Mouse (Mus musculus) liver, embryonic 16.5 days (tissue): Measurements from ENCODE around the gene Eml1. TPM values are rescaled to one million over a fixed set of nuclear protein-coding genes. Genes with fewer than 3 reads are reported as not detected.
A peak's percentile ranks its signal among the peaks of the same experiment; 100 is the strongest.

Experiments
- ATAC-seq: fragments of 200-750 bp; cut with Nextera tagmentation; 2 replicates; pipeline ENCODE4 v1.8.0; 2017; ENCODE audit warnings: low read depth, mild to moderate bottlenecking, moderate number of reproducible peaks, moderate library complexity
- H3K27ac ChIP-seq: fragments of 300-500 bp; sonication (generic); 2 replicates; pipeline ENCODE4 v1.5.1; 2014; ENCODE audit warnings: mild to moderate bottlenecking, low read length
- H3K27me3 ChIP-seq: fragments of 300-500 bp; sonication (generic); 2 replicates; pipeline ENCODE4 v1.6.1; 2014; ENCODE audit warnings: low read depth, low read length, mixed read lengths; ENCODE audit not compliant: control insufficient read depth, insufficient read depth
- H3K36me3 ChIP-seq: fragments of 300-500 bp; sonication (generic); 2 replicates; pipeline ENCODE4 v1.6.1; 2014; ENCODE audit warnings: mild to moderate bottlenecking; ENCODE audit not compliant: control insufficient read depth, insufficient read depth
- H3K4me1 ChIP-seq: fragments of 300-500 bp; sonication (generic); 2 replicates; pipeline ENCODE4 v1.6.1; 2014; ENCODE audit warnings: low read depth, low read length, mixed read lengths; ENCODE audit not compliant: control insufficient read depth
- H3K4me2 ChIP-seq: fragments of 300-500 bp; sonication (generic); 2 replicates; pipeline ENCODE4 v1.6.1; 2014; ENCODE audit warnings: low read depth, low read length, mixed read lengths
- H3K4me3 ChIP-seq: fragments of 300-500 bp; sonication (generic); 2 replicates; pipeline ENCODE4 v1.5.1; 2014; ENCODE audit warnings: low read depth, mild to moderate bottlenecking, low read length
- H3K9ac ChIP-seq: fragments of 300-500 bp; sonication (generic); 2 replicates; pipeline ENCODE4 v1.6.1; 2014; ENCODE audit warnings: low read depth, low read length
- H3K9me3 ChIP-seq: fragments of 300-500 bp; sonication (generic); replicated peaks from 2 replicates; pipeline ENCODE4 v1.6.1; 2016; ENCODE audit warnings: low read length; ENCODE audit not compliant: control insufficient read depth
- WGBS: fragments of 180-500 bp; shearing (Covaris S2); extraction: QIAGEN DNeasy Blood & Tissue Kit; methylation state at CpG from one replicate; pipeline ENCODE4 v1.1.7; 2014; ENCODE audit not compliant: insufficient replicate concordance; 5-methylcytosine and 5-hydroxymethylcytosine counted together
- polyA plus RNA-seq: library from polyadenylated mRNA; unstranded; fragments of >200 nt; fragmentation: Nextera tagmentation; extraction: Ambion mirVana; gene quantifications from 2 replicates; pipeline ENCODE4 v1.2.1, GENCODE M21; 2015

The Eml1 gene
- polyA plus RNA-seq, 1 experiment from 2014 or later = 6.4 TPM

DNA sequence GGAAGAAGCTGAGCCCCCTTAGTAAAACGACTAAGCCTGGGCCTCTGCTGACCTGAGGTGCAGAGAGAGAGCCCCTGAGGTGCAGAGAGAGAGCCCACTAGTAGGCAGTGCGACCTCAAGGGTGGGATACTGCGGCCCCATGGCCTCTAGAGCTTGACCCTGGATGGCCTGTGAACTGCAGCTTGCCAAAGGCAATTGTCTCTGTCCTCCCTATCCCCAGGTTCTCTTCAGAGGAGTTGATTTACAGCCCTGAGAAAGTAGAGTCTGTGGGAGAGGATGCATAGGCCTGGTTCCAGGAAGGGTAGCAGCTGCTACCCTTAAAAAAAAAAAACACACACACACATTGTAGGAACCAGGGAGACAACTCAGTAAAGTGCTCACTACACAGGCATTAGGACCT lies 19.0 kb downstream of the Eml1 start:
- H3K9ac ChIP-seq = no peak overlapping the region
- H3K9me3 ChIP-seq = no peaks in the 10 kb centered on the region
- no peak overlapping the region for H3K27ac ChIP-seq
- ATAC-seq = no peak
- no peaks in the 10 kb centered on the region for H3K4me1 ChIP-seq
- H3K4me2 ChIP-seq = no peak overlapping the region
- 41% methylated on average over 3 of the region's 3 CpGs for WGBS
- H3K36me3 ChIP-seq = no peaks in the 10 kb centered on the region
- no peaks in the 10 kb centered on the region for H3K27me3 ChIP-seq
- no peak overlapping the region for H3K4me3 ChIP-seq

DNA sequence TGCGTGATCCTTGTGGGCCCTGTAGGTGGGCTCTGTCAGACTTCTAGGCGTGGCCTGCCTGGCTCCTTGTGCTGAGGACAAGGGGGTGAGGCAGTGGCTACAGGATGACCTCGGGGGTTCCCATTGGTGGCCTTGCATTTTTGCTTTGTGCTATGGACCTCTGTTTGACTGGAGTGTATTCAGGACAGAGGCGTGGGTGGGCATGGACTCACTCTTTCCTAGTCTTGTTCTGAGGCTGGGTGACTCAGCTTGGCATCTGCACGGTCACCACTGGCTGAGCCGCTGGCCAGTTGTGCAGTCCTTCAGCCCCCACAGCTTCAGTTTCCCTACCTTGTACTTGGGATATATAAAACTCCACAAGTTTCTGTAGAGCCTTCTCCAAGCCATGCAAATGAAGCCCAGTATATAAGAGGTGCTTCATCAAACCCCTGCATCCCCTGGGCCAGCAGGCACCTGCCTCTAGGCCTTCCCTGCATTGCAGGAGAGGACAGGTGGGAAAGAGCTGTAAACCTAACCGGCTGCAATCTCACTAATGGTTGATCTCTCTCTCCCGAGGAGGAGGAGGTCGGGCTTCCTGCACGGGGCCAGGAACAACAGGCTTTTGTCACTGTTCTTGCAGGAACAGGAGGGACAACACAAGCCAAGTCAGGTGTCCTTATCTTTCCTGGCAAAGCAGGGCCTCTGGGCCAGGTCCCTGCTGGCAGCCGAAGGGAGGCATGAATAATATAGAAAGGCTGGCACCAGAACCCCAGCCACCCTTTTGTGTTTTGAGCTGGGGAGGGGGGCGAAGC lies 21.7 kb downstream of the Eml1 start:
- no peaks in the 10 kb centered on the region for H3K36me3 ChIP-seq
- H3K4me1 ChIP-seq = no peaks in the 10 kb centered on the region
- WGBS = 52% methylated on average over 12 of the region's 12 CpGs
- no peak overlapping the region for H3K4me2 ChIP-seq
- H3K9me3 ChIP-seq = no peaks in the 10 kb centered on the region
- H3K4me3 ChIP-seq = no peak overlapping the region
- no peak overlapping the region for H3K9ac ChIP-seq
- H3K27me3 ChIP-seq = no peaks in the 10 kb centered on the region
- ATAC-seq = no peak
- no peak overlapping the region for H3K27ac ChIP-seq

DNA sequence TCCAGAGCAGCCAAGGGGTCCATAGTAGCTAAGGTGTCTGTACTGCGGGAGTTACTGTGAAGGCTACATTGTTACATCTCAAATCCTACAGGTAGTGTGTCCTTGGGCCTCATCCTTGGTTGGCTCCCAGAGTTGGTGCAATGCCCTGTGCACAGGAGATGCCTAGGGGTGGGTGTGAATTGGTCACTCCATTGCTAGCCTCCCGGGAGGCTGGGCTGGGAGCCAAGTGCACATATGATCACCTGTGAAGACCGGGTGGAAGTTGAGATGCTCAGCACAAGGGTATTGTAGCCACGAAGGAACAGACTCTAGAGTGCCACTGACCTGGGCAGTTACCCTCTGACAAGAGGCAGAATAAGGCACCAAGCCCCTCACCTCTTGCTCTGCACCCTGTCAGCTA lies 22.3 kb downstream of the Eml1 start:
- no peak overlapping the region for H3K9ac ChIP-seq
- H3K9me3 ChIP-seq = no peaks in the 10 kb centered on the region
- H3K36me3 ChIP-seq = no peaks in the 10 kb centered on the region
- H3K4me1 ChIP-seq = no peaks in the 10 kb centered on the region
- H3K4me2 ChIP-seq = no peak overlapping the region
- no peak overlapping the region for H3K4me3 ChIP-seq
- H3K27ac ChIP-seq = no peak overlapping the region
- 71% methylated on average over 4 of the region's 4 CpGs for WGBS
- no peak for ATAC-seq
- no peaks in the 10 kb centered on the region for H3K27me3 ChIP-seq

DNA sequence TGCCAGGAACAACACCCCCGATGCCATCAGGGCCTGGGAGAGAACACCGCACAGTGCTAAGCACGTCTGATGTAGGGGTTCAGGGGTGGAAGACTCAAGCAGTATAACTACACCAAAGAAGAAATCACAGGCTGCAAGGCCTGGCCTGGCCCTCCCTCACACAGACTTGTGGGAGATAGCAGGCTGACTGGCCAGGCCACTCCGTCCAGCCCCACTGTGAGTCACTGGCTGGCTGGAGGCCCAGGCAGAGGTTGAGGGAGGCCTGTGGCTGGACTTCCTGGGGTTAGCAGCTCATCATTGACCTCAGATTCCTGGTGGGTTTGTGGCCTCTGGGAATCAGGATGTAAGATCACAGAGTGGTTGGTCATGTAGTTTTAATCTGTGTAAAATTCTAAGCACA lies 22.9 kb downstream of the Eml1 start:
- Histone ChIP-seq H3K4me1 (no peaks in the 10 kb centered on the region), H3K27ac (no peak overlapping the region), H3K27me3 (no peaks in the 10 kb centered on the region), H3K36me3 (no peaks in the 10 kb centered on the region), H3K9me3 (no peaks in the 10 kb centered on the region), H3K9ac (no peak overlapping the region), H3K4me2 (no peak overlapping the region), H3K4me3 (no peak overlapping the region)
- WGBS = 55% methylated on average over 4 of the region's 4 CpGs
- ATAC-seq = peak; percentile 50; the same call in 1 of the 2 replicates

DNA sequence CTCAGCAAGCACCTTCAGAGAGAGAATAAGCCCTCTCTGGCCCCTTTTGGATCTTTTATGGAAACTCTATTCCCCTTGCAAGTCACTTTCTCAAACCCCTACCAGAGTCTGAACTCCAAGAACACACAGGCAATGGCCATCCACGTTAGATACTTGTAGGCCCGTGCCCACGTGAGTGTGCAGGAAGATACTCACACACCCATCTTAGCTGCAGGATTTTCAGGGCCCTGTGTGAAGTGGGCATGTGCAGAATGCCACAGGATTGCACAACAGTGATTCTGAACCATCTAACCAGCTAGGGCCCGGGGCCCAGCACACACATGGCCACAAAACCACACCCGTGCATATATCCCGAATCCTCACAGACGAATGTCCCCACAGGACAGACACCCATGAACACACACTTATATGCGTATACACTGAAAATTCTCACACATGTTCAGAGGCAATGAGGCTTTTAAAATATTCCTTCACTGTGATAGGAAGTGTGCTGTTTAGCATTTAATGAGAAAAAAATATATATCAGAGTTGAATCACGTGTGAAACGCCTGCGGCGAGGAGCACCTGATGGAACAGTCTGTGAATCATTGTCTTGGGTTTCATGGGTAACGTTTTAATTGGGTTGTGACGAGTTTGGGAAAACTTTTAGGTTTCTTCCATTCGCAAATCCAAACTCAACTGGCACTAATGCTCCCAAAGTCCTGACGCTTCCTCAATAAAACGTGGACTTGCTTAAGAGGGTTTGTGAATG lies 24.0 kb downstream of the Eml1 start:
- Histone ChIP-seq H3K36me3 (no peaks in the 10 kb centered on the region), H3K4me2 (no peak overlapping the region), H3K27ac (no peak overlapping the region), H3K4me3 (no peak overlapping the region), H3K9me3 (no peaks in the 10 kb centered on the region), H3K4me1 (no peaks in the 10 kb centered on the region), H3K9ac (no peak overlapping the region), H3K27me3 (no peaks in the 10 kb centered on the region)
- 65% methylated on average over 17 of the region's 17 CpGs for WGBS
- no peak for ATAC-seq

DNA sequence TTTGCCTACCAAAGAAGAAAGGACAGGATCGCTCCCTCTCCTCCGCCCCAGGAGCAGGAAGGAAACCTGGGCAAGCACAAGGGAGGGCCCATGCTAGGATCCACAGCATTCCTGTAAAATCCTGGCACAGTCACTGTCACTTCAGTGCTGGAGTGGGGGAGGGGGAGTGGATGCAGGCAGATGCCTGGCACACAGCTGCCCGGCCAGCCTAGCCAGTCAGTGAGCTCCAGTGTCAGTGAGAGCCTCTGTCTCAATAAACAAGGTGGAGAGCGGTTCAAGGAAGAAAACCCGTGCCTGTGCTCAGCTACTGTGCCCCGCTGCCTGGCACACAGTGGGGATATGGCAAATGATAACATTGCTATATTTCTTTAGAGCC lies 24.5 kb downstream of the Eml1 start:
- Histone ChIP-seq H3K27me3 (no peaks in the 10 kb centered on the region), H3K4me3 (no peak overlapping the region), H3K9ac (no peak overlapping the region), H3K9me3 (no peaks in the 10 kb centered on the region), H3K27ac (no peak overlapping the region), H3K4me2 (no peak overlapping the region), H3K36me3 (no peaks in the 10 kb centered on the region), H3K4me1 (no peaks in the 10 kb centered on the region)
- 76% methylated on average over 6 of the region's 6 CpGs for WGBS
- ATAC-seq = no peak

DNA sequence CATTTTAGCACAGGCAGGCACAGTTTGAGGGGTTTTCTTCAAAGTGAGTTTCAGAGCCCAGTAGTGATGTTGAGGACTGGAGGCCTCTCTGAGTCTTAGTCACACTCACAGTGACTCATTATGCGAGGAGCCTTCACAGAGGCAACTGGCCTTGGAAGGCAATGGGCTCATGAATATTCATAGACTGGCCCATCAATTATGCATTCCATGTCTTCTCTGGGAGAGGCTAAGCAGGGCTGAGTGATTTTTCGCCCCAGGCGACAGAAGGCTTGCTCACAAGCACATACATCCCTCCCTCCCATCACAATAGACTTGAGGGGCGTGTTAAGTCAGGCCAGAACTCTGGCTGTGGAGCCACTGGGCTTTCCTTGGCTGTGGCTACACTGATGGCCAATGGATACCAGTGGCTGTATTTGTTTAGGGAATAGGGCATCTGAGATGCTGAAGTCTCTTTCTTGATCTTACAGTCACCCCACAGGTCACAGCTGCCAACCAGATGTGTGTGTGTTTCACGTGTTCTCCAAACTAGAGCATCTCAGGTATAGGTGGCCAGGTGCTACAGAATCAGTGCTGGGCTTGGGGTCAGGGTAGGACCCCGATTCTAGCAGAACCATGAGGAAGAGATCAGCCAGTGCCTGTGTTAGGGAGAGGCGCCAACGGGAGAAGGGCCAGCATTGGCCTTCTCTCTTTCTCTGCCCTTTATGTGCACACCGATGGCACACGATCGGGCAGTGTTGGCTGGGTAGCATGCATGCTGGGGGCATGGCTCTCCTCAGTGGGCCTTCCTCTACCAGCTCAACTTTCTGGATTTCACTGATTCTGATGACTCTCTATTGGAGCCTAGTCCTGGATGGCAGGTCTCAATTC lies 25.6 kb downstream of the Eml1 start:
- H3K27ac ChIP-seq = no peak overlapping the region
- H3K4me3 ChIP-seq = no peak overlapping the region
- H3K36me3 ChIP-seq = no peaks in the 10 kb centered on the region
- H3K9ac ChIP-seq = no peak overlapping the region
- H3K9me3 ChIP-seq = no peaks in the 10 kb centered on the region
- no peaks in the 10 kb centered on the region for H3K27me3 ChIP-seq
- 55% methylated on average over 11 of the region's 11 CpGs for WGBS
- no peak overlapping the region for H3K4me2 ChIP-seq
- H3K4me1 ChIP-seq = no peaks in the 10 kb centered on the region
- ATAC-seq = no peak

DNA sequence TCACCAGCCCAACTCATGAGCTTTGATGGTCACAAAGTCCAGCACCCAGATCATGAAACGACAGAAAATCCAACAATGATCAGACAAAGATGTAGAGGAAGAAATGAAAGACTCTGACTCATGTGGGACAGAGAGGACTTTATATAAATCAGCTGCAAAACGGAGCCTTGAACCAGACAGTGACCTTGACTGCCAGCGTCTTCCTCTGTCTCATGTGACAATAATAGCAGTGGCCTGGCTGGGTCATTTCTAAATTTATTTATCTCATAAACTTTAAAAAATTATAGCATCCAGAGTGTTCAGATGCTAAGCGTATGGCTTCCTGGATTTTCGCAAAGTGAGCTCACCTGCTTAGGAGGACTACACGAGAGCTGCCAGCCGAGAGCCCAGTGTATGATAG lies 27.9 kb downstream of the Eml1 start:
- Histone ChIP-seq H3K9ac (no peak overlapping the region), H3K27ac (no peak overlapping the region), H3K4me2 (no peak overlapping the region), H3K27me3 (no peaks in the 10 kb centered on the region), H3K36me3 (no peaks in the 10 kb centered on the region), H3K4me1 (no peaks in the 10 kb centered on the region), H3K9me3 (no peaks in the 10 kb centered on the region), H3K4me3 (no peak overlapping the region)
- ATAC-seq = no peak
- WGBS = 65% methylated on average over 7 of the region's 7 CpGs
